Mouse (Mus musculus): Measurements from ENCODE around the gene Zc3h7a. TPM values are rescaled to one million over a fixed set of nuclear protein-coding genes. Genes with fewer than 3 reads are reported as not detected.

Zc3h7a gene
- polyA plus RNA-seq, 1 experiment from 2014 or later, result 85.8 TPM

DNA sequence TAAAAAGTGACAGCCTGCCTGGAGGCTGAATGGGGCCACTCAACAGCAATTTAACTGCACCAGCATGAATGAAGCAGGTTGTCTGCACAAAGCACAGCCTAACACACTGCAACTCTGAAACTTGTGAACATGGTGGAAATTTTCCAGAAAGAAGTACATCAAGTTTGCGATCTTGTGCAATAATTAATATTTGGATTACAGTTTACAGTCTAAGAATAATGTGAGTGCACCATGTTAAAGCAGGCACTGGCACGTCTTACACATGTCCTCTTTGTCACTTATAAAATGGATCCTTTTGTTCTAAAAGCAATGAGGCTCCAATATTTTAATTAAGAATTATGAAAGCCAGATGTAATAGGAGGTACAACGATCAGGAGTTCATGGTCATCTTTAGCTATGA lies 78.9 kb downstream of the Zc3h7a start:
- no peak overlapping the region for H3K4me3 ChIP-seq (ENCODE audit: low read depth, low read length)

DNA sequence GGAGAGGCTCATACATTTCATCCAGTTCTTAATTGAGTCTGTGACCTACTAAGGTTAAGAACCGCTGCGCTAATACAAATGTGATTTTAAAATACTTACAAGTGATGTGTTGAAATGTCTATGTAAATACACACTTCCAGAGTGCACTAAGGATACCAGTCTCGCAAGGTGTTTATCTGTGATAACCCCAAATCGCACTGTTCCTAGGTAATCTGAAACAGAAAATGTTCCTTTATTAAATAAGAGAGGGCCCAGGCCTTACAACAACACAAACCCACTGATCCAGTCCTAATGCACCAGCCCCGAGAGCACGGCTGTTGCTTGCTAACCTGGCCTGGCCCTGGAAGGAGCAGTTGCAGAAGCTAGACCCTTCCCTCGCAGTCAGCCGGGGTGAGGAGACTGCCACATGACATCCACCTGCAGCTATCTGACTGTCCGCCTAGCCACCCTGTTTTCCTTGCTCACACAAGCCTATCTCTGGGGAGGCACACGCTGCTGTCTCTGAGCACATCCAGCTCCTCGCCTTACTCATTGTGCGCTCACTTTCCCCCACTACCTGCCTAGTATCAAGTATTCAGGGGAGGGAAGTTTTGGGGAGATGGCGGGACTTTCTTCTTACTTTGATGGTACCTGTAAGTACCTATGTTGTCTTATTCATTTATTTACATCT lies 82.3 kb downstream of the Zc3h7a start:
- ATAC-seq (replicated peaks; ENCODE audit: insufficient number of reproducible peaks, low FRiP score, low TSS enrichment), result no peak

More for the DNA sequence above, 78.9 kb downstream of the Zc3h7a start:
- H3K4me1 ChIP-seq (ENCODE audit: control insufficient read depth, insufficient read depth, low read length), result peaks cover 8% of the 10 kb centered on the region
- no peak overlapping the region for H3K4me2 ChIP-seq
- H3K9me3 ChIP-seq (replicated peaks; ENCODE audit: control insufficient read depth, low read length), result no peaks in the 10 kb centered on the region
- H3K27me3 ChIP-seq (ENCODE audit: control insufficient read depth, insufficient read depth, low read length), result no peaks in the 10 kb centered on the region
- no peak overlapping the region for H3K27ac ChIP-seq (ENCODE audit: low read depth, low read length)
- no peak for ATAC-seq (replicated peaks; ENCODE audit: insufficient number of reproducible peaks, low FRiP score, low TSS enrichment)
- WGBS (ENCODE audit: insufficient replicate concordance), result 90% methylated on average over 3 of the region's 3 CpGs
- H3K9ac ChIP-seq (ENCODE audit: low read depth, low read length), result no peak overlapping the region
- H3K36me3 ChIP-seq (ENCODE audit: control insufficient read depth, insufficient read depth, low read length), result no peaks in the 10 kb centered on the region; the same call in 1 of the 2 replicates

DNA sequence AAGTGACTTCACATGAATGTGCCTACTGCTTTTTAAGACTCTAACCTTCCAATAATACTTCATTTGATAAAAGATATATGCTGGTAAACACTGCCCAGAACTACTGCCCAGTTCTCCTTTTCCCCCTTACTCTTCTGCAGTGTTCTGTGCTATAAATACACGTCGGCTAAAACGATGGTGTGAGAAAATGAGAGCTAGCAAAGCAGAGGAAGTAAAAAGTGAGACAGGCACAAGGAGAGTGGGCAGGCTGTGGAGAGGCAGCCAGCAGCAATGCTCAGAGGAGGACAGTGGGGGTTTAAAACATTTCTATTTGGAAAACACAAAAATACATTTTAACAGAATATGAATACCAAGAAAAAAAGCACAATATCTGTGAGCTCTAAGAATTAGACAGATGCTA lies 83.7 kb downstream of the Zc3h7a start:
- no peak overlapping the region for H3K9ac ChIP-seq (ENCODE audit: low read depth, low read length)
- H3K27ac ChIP-seq (ENCODE audit: low read depth, low read length), result peak overlapping the region; percentile 57
- no peak overlapping the region for H3K4me2 ChIP-seq
- ATAC-seq (replicated peaks; ENCODE audit: insufficient number of reproducible peaks, low FRiP score, low TSS enrichment), result no peak
- no peak overlapping the region for H3K4me3 ChIP-seq (ENCODE audit: low read depth, low read length)
- 52% methylated on average over 3 of the region's 3 CpGs for WGBS (ENCODE audit: insufficient replicate concordance)
- H3K36me3 ChIP-seq (ENCODE audit: control insufficient read depth, insufficient read depth, low read length), result peaks cover 15% of the 10 kb centered on the region
- no peaks in the 10 kb centered on the region for H3K9me3 ChIP-seq (replicated peaks; ENCODE audit: control insufficient read depth, low read length)
- H3K4me1 ChIP-seq (ENCODE audit: control insufficient read depth, insufficient read depth, low read length), result peaks cover 14% of the 10 kb centered on the region
- H3K27me3 ChIP-seq (ENCODE audit: control insufficient read depth, insufficient read depth, low read length), result no peaks in the 10 kb centered on the region

More for the DNA sequence above, 82.3 kb downstream of the Zc3h7a start:
- Histone ChIP-seq H3K4me1 (ENCODE audit: control insufficient read depth, insufficient read depth, low read length) (peaks cover 14% of the 10 kb centered on the region), H3K9ac (ENCODE audit: low read depth, low read length) (no peak overlapping the region), H3K4me2 (no peak overlapping the region), H3K27me3 (ENCODE audit: control insufficient read depth, insufficient read depth, low read length) (no peaks in the 10 kb centered on the region), H3K4me3 (ENCODE audit: low read depth, low read length) (no peak overlapping the region), H3K27ac (ENCODE audit: low read depth, low read length) (peak overlapping the region; percentile 57; the same call in 1 of the 2 replicates), H3K36me3 (ENCODE audit: control insufficient read depth, insufficient read depth, low read length) (peaks cover 11% of the 10 kb centered on the region), H3K9me3 (replicated peaks; ENCODE audit: control insufficient read depth, low read length) (no peaks in the 10 kb centered on the region)
- 80% methylated on average over 13 of the region's 13 CpGs for WGBS (ENCODE audit: insufficient replicate concordance)

DNA sequence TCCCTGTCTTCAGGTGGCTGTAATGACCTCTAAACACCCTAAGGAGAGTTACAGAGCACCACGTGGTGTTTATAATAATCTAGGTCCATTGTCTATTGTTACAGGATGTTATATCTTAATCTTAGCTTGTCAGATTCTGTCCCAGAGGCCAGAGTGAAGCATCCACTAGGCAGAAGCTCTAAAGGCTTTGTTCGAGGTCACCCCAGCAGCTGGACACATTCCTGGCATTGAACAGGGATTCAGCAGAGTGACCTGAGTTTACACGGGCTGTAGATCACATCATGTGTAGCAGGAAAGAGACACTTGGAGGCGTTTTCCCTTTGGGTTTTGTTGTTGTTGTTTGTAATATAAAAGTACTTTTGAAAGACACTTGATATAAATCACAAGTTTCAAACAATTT lies 84.1 kb downstream of the Zc3h7a start:
- Histone ChIP-seq H3K9me3 (replicated peaks; ENCODE audit: control insufficient read depth, low read length) (no peaks in the 10 kb centered on the region), H3K27ac (ENCODE audit: low read depth, low read length) (peak overlapping the region; percentile 41; the same call in 1 of the 2 replicates), H3K4me1 (ENCODE audit: control insufficient read depth, insufficient read depth, low read length) (peaks cover 14% of the 10 kb centered on the region), H3K36me3 (ENCODE audit: control insufficient read depth, insufficient read depth, low read length) (peaks cover 17% of the 10 kb centered on the region), H3K4me2 (no peak overlapping the region), H3K4me3 (ENCODE audit: low read depth, low read length) (no peak overlapping the region), H3K27me3 (ENCODE audit: control insufficient read depth, insufficient read depth, low read length) (no peaks in the 10 kb centered on the region), H3K9ac (ENCODE audit: low read depth, low read length) (no peak overlapping the region)
- WGBS (ENCODE audit: insufficient replicate concordance), result 49% methylated on average over 4 of the region's 4 CpGs
- no peak for ATAC-seq (replicated peaks; ENCODE audit: insufficient number of reproducible peaks, low FRiP score, low TSS enrichment)

DNA sequence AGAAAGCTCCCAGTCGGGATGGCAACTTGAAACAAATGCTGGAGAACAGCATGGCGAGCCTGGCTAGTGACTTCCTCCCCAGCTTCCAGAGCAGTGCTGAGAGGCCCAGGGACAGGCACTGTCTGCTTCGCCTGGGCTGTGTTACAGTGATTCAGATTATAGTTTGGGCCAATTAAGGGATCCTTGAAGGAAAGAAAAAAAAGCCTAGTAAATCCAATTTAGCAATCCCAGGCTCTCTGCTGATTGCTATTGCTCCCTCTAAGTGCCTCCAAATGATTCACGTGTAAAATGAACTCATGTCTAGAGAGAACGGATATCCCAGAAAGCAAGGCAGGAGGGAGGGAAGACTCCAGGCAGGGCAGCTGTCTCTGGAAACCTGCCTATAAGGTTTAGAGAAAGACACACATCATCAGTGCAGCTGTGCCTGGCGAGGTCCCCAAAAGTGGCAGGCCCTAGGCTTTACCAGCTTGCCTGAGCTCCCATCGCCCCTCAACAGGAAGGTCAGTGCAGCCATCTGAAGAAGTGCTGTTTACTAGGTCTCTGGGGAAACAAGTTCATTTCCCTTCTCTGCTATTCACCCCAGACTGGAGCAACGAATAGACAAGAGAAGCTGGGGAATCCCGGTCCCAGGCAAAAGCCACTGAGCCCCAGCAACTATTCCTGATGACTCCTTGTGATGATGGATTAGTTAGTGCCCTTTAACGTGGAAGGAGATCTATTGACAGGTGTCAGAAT lies 85.2 kb downstream of the Zc3h7a start:
- Histone ChIP-seq H3K4me2 (no peak overlapping the region), H3K36me3 (ENCODE audit: control insufficient read depth, insufficient read depth, low read length) (peaks cover 17% of the 10 kb centered on the region), H3K4me3 (ENCODE audit: low read depth, low read length) (no peak overlapping the region), H3K4me1 (ENCODE audit: control insufficient read depth, insufficient read depth, low read length) (peaks cover 14% of the 10 kb centered on the region), H3K9me3 (replicated peaks; ENCODE audit: control insufficient read depth, low read length) (no peaks in the 10 kb centered on the region), H3K27me3 (ENCODE audit: control insufficient read depth, insufficient read depth, low read length) (no peaks in the 10 kb centered on the region), H3K27ac (ENCODE audit: low read depth, low read length) (peak overlapping the region; percentile 6; the same call in 1 of the 2 replicates), H3K9ac (ENCODE audit: low read depth, low read length) (no peak overlapping the region)
- no peak for ATAC-seq (replicated peaks; ENCODE audit: insufficient number of reproducible peaks, low FRiP score, low TSS enrichment)
- WGBS (ENCODE audit: insufficient replicate concordance), result 85% methylated on average over 10 of the region's 10 CpGs

DNA sequence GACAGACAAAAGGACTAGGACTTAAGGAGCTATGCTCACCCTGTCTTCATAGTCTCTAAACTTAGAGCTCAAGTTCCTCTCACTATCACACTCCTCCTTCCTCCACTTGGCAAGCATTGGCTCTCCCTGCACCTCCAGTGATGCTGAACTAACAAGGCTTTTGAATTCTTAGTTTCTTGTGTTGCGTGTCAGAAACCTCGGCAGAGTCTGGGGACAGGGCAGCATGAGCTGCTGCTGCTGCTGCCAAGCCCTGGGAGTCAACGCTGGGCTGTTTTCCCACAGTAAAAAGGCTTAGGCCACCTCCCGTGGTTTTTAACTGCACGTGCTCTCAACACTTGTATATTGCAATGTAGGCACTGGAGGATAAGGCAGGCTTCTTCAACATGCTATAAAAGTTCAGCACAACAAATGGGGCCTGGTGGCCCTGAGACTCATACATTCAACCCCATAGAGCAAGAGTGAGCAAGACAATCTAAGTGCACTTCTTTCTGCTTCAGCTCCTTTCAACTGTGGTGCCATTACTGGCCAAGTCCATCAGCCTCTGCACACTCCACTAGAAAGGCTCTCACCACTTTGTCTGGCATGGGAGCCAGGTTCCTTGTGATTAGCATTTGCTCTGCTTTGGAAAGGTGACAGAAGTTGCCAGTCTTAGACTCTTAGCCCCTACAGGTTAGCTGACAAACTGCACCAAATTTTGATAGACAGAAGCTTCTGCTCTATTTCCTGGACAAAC lies 89.2 kb downstream of the Zc3h7a start:
- Histone ChIP-seq H3K4me3 (ENCODE audit: low read depth, low read length) (no peak overlapping the region), H3K4me2 (no peak overlapping the region), H3K9me3 (replicated peaks; ENCODE audit: control insufficient read depth, low read length) (no peaks in the 10 kb centered on the region), H3K36me3 (ENCODE audit: control insufficient read depth, insufficient read depth, low read length) (peaks cover 31% of the 10 kb centered on the region), H3K27me3 (ENCODE audit: control insufficient read depth, insufficient read depth, low read length) (no peaks in the 10 kb centered on the region), H3K27ac (ENCODE audit: low read depth, low read length) (no peak overlapping the region), H3K9ac (ENCODE audit: low read depth, low read length) (no peak overlapping the region), H3K4me1 (ENCODE audit: control insufficient read depth, insufficient read depth, low read length) (peaks cover 3% of the 10 kb centered on the region; the same call in 1 of the 2 replicates)
- ATAC-seq (replicated peaks; ENCODE audit: insufficient number of reproducible peaks, low FRiP score, low TSS enrichment), result no peak
- WGBS (ENCODE audit: insufficient replicate concordance), result 87% methylated on average over 5 of the region's 5 CpGs

Small RNA genes lying within 50 kb of the gene (microRNA-seq; reads per million reads assigned to microRNA genes)
- gene Gm23935 (ENCODE audit: borderline number of aligned reads), result 447 reads per million, percentile 79 among the genes with 10 or more reads in this experiment

Other genes starting within 250 kb of the Zc3h7a start
- gene Snn, start 115.4 kb downstream of the Zc3h7a start, polyA plus RNA-seq (2014; fragmentation: Nextera tagmentation; extraction: Ambion mirVana), result 44.7 and 45.8 TPM in 2 replicates
- gene Litaf, start 110.2 kb downstream of the Zc3h7a start, polyA plus RNA-seq (2014; fragmentation: Nextera tagmentation; extraction: Ambion mirVana), result 61.6 and 63.8 TPM in 2 replicates
- 33.5 and 34.7 TPM in 2 replicates for gene Txndc11, start 41.7 kb downstream of the Zc3h7a start, polyA plus RNA-seq (2014; fragmentation: Nextera tagmentation; extraction: Ambion mirVana)
- gene Rsl1d1, start 26.9 kb upstream of the Zc3h7a start, polyA plus RNA-seq (2014; fragmentation: Nextera tagmentation; extraction: Ambion mirVana), result 161 and 167 TPM in 2 replicates
- 67.7 and 70.0 TPM in 2 replicates for gene Gspt1, start 77.9 kb upstream of the Zc3h7a start, polyA plus RNA-seq (2014; fragmentation: Nextera tagmentation; extraction: Ambion mirVana)
- not detected in 2 replicates for gene Tnfrsf17, start 137.4 kb upstream of the Zc3h7a start, polyA plus RNA-seq (2014; fragmentation: Nextera tagmentation; extraction: Ambion mirVana)
- 7.1 and 8.2 TPM in 2 replicates for gene Snx29, start 146.5 kb upstream of the Zc3h7a start, polyA plus RNA-seq (2014; fragmentation: Nextera tagmentation; extraction: Ambion mirVana)